Mouse (Mus musculus): ENCODE results near the gene Itpa.

- TF ChIP-seq CTCF (IDR thresholded peaks at IDR 0.05; ENCODE audit: control insufficient read depth, insufficient read depth, insufficient read length) (no peak), MAX (IDR thresholded peaks at IDR 0.05) (no peak), USF1 (IDR thresholded peaks at IDR 0.05; ENCODE audit: low read depth) (no peak), MYOD1 (IDR thresholded peaks at IDR 0.05; ENCODE audit: control insufficient read depth, insufficient read length, low read depth) (no peak), MYOG (IDR thresholded peaks at IDR 0.05; ENCODE audit: control insufficient read depth, extremely low read depth, insufficient read length) (no peak), CEBPB (IDR thresholded peaks at IDR 0.05; ENCODE audit: low read depth) (no peak), FOSL1 (IDR thresholded peaks at IDR 0.05; ENCODE audit: insufficient read depth, low read length, poor library complexity, severe bottlenecking) (no peak)
Observed at GRCm38 (mm10) chr2:130704040-130705001, 36.9 kb downstream of the Itpa start.

Data from C2C12 (cell line).